Mouse (Mus musculus): ENCODE data around the gene Zfp536. TPM values are rescaled to one million over a fixed set of nuclear protein-coding genes. Genes with fewer than 3 reads are reported as not detected.
A peak's percentile ranks its signal among the peaks of the same experiment; 100 is the strongest.

Zfp536 gene
- polyA plus RNA-seq, 1 experiment, result not detected

DNA sequence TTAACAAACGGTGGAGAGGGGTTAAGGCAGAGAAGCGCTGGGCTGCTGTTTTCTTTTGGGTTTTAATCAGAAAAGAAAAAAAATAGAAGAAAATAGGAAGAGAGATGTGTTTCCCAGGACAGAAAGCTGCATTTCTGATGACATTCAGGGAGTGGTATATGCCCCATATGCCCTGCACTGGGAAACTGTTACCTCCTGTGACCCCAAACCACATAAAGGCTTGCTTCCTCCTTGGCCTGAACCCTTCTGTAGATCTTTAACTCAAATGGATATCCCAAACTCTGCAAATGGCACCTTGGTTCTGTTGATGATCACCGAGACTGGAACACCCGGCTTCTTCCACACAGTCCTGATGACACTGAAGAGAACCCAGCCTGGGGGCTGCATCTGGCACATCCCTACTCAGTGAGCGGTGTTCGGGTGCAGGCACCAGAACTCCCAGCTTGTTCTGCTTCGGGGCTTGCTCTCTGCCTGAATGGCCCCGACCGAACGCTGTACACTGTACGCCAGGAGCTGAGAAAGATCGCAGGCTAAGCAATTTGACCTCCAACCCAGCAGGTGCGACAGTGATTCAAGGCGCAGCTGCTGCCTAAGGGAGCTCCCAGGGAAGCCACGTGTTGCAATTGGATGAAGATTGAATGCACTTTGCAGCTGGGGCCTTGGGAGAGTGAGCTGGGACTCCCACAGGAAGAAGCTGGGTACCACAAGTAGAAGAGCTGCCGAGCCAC is 334.2 kb downstream of the Zfp536 start:
- H3K4me3 ChIP-seq, result no peak overlapping the region
- TF ChIP-seq MYOG (IDR thresholded peaks at IDR 0.05; ENCODE audit: control insufficient read depth in 1 of 3, insufficient read depth in 1 of 3, insufficient read length in 2 of 3, low read depth in 2 of 3) (peak in 1 of 3 experiments; percentile 19), POLR2A (IDR thresholded peaks at IDR 0.05; ENCODE audit: insufficient read length, low read depth) (no peak), MYOD1 (IDR thresholded peaks at IDR 0.05; ENCODE audit: control insufficient read depth in 1 of 3, insufficient read length in 2 of 3, low read depth in 2 of 3) (no peak)
- H3ac ChIP-seq (ENCODE audit: control insufficient read depth, insufficient read length), result no peak overlapping the region
- no peak overlapping the region for H3K4me2 ChIP-seq (ENCODE audit: low read depth)
- H3K27me3 ChIP-seq (ENCODE audit: control insufficient read depth, insufficient read depth, insufficient read length), result peaks cover 11% of the 10 kb centered on the region
- H3K79me2 ChIP-seq (ENCODE audit: control insufficient read depth, insufficient read depth), result no peaks in the 10 kb centered on the region
- H3K36me3 ChIP-seq (ENCODE audit: control insufficient read depth, insufficient read depth), result no peaks in the 10 kb centered on the region

DNA sequence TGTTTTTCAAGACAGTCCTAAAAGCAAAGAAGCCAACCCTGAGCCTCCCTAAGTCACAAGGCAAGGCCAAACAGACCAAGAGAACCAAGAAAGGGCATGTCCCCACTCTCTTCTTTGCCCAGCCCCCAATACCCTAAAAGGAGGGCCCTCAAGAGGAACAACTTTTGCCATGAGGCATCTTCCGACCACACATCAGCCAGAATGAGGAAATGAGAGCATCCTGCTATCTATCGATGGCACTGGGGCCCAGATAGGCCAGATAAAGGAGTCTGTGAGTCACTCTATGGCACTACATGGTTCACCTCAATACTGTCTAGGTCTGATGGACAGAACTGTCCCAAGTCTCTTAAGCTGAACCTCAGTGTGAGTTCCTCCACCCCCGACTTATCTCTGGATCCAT is 335.6 kb downstream of the Zfp536 start:
- Histone ChIP-seq H3K79me2 (ENCODE audit: control insufficient read depth, insufficient read depth) (no peaks in the 10 kb centered on the region), H3K4me3 (no peak overlapping the region), H3K36me3 (ENCODE audit: control insufficient read depth, insufficient read depth) (no peaks in the 10 kb centered on the region), H3K27me3 (ENCODE audit: control insufficient read depth, insufficient read depth, insufficient read length) (peaks cover 11% of the 10 kb centered on the region), H3K4me2 (ENCODE audit: low read depth) (no peak overlapping the region), H3ac (ENCODE audit: control insufficient read depth, insufficient read length) (no peak overlapping the region)
- TF ChIP-seq CEBPB (IDR thresholded peaks at IDR 0.05; ENCODE audit: insufficient read depth, poor library complexity, severe bottlenecking), result no peak
- TF ChIP-seq MAX (IDR thresholded peaks at IDR 0.05; ENCODE audit: low read depth), result no peak
- TF ChIP-seq SRF (IDR thresholded peaks at IDR 0.05; ENCODE audit: control insufficient read depth, insufficient read length, low read depth), result no peak
- TF ChIP-seq MYOG (IDR thresholded peaks at IDR 0.05; ENCODE audit: control insufficient read depth in 1 of 3, insufficient read depth in 1 of 3, insufficient read length in 2 of 3, low read depth in 2 of 3), result no peak
- TF ChIP-seq TCF3 (IDR thresholded peaks at IDR 0.05; ENCODE audit: insufficient read length, low read depth), result no peak
- TF ChIP-seq REST (IDR thresholded peaks at IDR 0.05; ENCODE audit: insufficient read depth, insufficient read length), result no peak
- no peak for TF ChIP-seq POLR2AphosphoS2 (IDR thresholded peaks at IDR 0.05; ENCODE audit: insufficient read length, low read depth)
- no peak for TF ChIP-seq TCF12 (IDR thresholded peaks at IDR 0.05; ENCODE audit: insufficient read depth, poor library complexity, severe bottlenecking)
- no peak for TF ChIP-seq E2F4 (IDR thresholded peaks at IDR 0.05; ENCODE audit: insufficient read depth)
- no peak for TF ChIP-seq MYOD1 (IDR thresholded peaks at IDR 0.05; ENCODE audit: control insufficient read depth in 1 of 3, insufficient read length in 2 of 3, low read depth in 2 of 3)
- TF ChIP-seq USF1 (IDR thresholded peaks at IDR 0.05; ENCODE audit: low read depth), result no peak
- no peak for TF ChIP-seq POLR2A (IDR thresholded peaks at IDR 0.05; ENCODE audit: insufficient read length, low read depth)

DNA sequence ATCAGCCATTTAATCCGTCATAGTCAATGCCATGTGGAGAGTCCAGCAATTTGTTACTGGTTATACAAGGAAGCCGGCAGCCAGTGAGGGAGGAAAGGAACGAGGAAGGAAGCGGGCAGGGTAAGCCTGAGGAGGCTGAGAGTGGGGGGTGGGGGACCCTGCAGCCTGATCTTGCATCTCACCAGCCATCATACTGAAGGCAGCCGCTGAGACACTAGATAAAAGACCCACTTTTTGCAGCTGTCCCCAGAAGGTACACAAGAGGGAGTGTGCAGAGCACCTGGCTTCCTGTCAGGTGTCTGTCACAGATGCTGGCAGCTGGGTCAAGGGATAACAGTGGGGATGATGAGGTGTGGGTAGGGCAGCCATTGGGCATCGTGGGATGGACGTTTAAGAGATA is 340.3 kb downstream of the Zfp536 start:
- no peak overlapping the region for H3ac ChIP-seq (ENCODE audit: control insufficient read depth, insufficient read length)
- TF ChIP-seq REST (IDR thresholded peaks at IDR 0.05; ENCODE audit: insufficient read depth, insufficient read length) (no peak), E2F4 (IDR thresholded peaks at IDR 0.05; ENCODE audit: insufficient read depth) (no peak), POLR2A (IDR thresholded peaks at IDR 0.05; ENCODE audit: insufficient read length, low read depth) (no peak), SRF (IDR thresholded peaks at IDR 0.05; ENCODE audit: control insufficient read depth, insufficient read length, low read depth) (no peak), USF1 (IDR thresholded peaks at IDR 0.05; ENCODE audit: low read depth) (no peak), TCF3 (IDR thresholded peaks at IDR 0.05; ENCODE audit: insufficient read length, low read depth) (no peak), TCF12 (IDR thresholded peaks at IDR 0.05; ENCODE audit: insufficient read depth, poor library complexity, severe bottlenecking) (no peak), MAX (IDR thresholded peaks at IDR 0.05; ENCODE audit: low read depth) (no peak)
- no peak overlapping the region for H3K4me3 ChIP-seq
- H3K79me2 ChIP-seq (ENCODE audit: control insufficient read depth, insufficient read depth), result no peaks in the 10 kb centered on the region
- H3K27me3 ChIP-seq (ENCODE audit: control insufficient read depth, insufficient read depth, insufficient read length), result peaks cover 7% of the 10 kb centered on the region
- no peak overlapping the region for H3K4me2 ChIP-seq (ENCODE audit: low read depth)
- H3K36me3 ChIP-seq (ENCODE audit: control insufficient read depth, insufficient read depth), result no peaks in the 10 kb centered on the region

DNA sequence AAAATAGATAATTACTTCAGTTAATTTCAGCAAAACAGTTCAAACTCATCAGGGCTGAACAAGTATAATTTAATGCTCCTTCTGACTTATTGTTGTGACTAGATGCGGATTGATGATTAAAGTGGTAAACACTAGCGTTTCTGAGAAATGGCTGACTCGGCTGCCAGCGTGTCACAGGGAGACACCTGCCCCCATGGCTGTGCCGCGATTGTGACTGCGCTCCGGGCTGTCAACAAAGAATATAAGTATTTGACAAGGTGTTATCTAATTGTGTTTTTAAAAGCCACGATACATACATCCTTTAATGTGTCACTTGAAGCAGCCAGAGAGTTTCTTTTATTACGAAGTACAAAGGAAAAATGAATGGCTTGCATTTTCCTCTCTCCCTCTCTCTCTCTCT is 342.0 kb downstream of the Zfp536 start:
- TF ChIP-seq POLR2AphosphoS2 (IDR thresholded peaks at IDR 0.05; ENCODE audit: insufficient read length, low read depth) (no peak), TCF12 (IDR thresholded peaks at IDR 0.05; ENCODE audit: insufficient read depth, poor library complexity, severe bottlenecking) (no peak), MAX (IDR thresholded peaks at IDR 0.05; ENCODE audit: low read depth) (no peak), TCF3 (IDR thresholded peaks at IDR 0.05; ENCODE audit: insufficient read length, low read depth) (no peak), POLR2A (IDR thresholded peaks at IDR 0.05; ENCODE audit: insufficient read length, low read depth) (no peak), CEBPB (IDR thresholded peaks at IDR 0.05; ENCODE audit: insufficient read depth, poor library complexity, severe bottlenecking) (no peak), MYOD1 (IDR thresholded peaks at IDR 0.05; ENCODE audit: control insufficient read depth in 1 of 3, insufficient read length in 2 of 3, low read depth in 2 of 3) (no peak), SRF (IDR thresholded peaks at IDR 0.05; ENCODE audit: control insufficient read depth, insufficient read length, low read depth) (no peak), E2F4 (IDR thresholded peaks at IDR 0.05; ENCODE audit: insufficient read depth) (no peak), MYOG (IDR thresholded peaks at IDR 0.05; ENCODE audit: control insufficient read depth in 1 of 3, insufficient read depth in 1 of 3, insufficient read length in 2 of 3, low read depth in 2 of 3) (no peak), REST (IDR thresholded peaks at IDR 0.05; ENCODE audit: insufficient read depth, insufficient read length) (no peak), USF1 (IDR thresholded peaks at IDR 0.05; ENCODE audit: low read depth) (no peak)
- no peak overlapping the region for H3ac ChIP-seq (ENCODE audit: control insufficient read depth, insufficient read length)
- no peaks in the 10 kb centered on the region for H3K79me2 ChIP-seq (ENCODE audit: control insufficient read depth, insufficient read depth)
- H3K4me2 ChIP-seq (ENCODE audit: low read depth), result no peak overlapping the region
- H3K36me3 ChIP-seq (ENCODE audit: control insufficient read depth, insufficient read depth), result no peaks in the 10 kb centered on the region
- H3K27me3 ChIP-seq (ENCODE audit: control insufficient read depth, insufficient read depth, insufficient read length), result no peaks in the 10 kb centered on the region
- H3K4me3 ChIP-seq, result no peak overlapping the region

DNA sequence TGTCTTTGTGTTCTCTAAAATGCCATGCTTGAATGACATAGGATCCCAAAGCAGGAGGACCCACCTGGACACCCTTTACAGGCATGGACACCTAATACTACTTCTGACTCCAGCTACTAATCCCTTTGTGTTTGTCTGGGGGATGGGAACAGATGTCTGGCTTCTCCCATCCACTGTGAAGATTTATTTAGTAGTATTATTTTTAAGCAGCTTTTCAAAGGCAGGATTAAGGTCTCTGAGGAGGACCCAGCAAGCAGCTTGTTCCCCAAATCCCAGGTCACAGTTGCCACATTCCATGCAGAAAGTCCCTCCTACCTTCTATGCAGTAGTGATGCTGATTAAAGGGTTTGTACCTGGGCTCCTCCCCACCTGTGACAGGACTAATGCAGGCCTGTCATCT is 347.4 kb downstream of the Zfp536 start:
- Histone ChIP-seq H3K36me3 (ENCODE audit: control insufficient read depth, insufficient read depth) (no peaks in the 10 kb centered on the region), H3K79me2 (ENCODE audit: control insufficient read depth, insufficient read depth) (no peaks in the 10 kb centered on the region), H3K4me2 (ENCODE audit: low read depth) (no peak overlapping the region), H3K27me3 (ENCODE audit: control insufficient read depth, insufficient read depth, insufficient read length) (no peaks in the 10 kb centered on the region), H3K4me3 (no peak overlapping the region), H3ac (ENCODE audit: control insufficient read depth, insufficient read length) (no peak overlapping the region)
- TF ChIP-seq E2F4 (IDR thresholded peaks at IDR 0.05; ENCODE audit: insufficient read depth) (no peak), MYOD1 (IDR thresholded peaks at IDR 0.05; ENCODE audit: control insufficient read depth in 1 of 3, insufficient read length in 2 of 3, low read depth in 2 of 3) (no peak), TCF12 (IDR thresholded peaks at IDR 0.05; ENCODE audit: insufficient read depth, poor library complexity, severe bottlenecking) (no peak), POLR2AphosphoS2 (IDR thresholded peaks at IDR 0.05; ENCODE audit: insufficient read length, low read depth) (no peak), USF1 (IDR thresholded peaks at IDR 0.05; ENCODE audit: low read depth) (no peak), MYOG (IDR thresholded peaks at IDR 0.05; ENCODE audit: control insufficient read depth in 1 of 3, insufficient read depth in 1 of 3, insufficient read length in 2 of 3, low read depth in 2 of 3) (no peak), CEBPB (IDR thresholded peaks at IDR 0.05; ENCODE audit: insufficient read depth, poor library complexity, severe bottlenecking) (no peak), POLR2A (IDR thresholded peaks at IDR 0.05; ENCODE audit: insufficient read length, low read depth) (no peak), TCF3 (IDR thresholded peaks at IDR 0.05; ENCODE audit: insufficient read length, low read depth) (no peak), SRF (IDR thresholded peaks at IDR 0.05; ENCODE audit: control insufficient read depth, insufficient read length, low read depth) (no peak), MAX (IDR thresholded peaks at IDR 0.05; ENCODE audit: low read depth) (no peak)
